Mouse (Mus musculus) heart, postnatal 0 days (tissue): ENCODE results near the gene Tnr. TPM values are rescaled to one million over a fixed set of nuclear protein-coding genes. Genes with fewer than 3 reads are reported as not detected.

Source experiments
- ATAC-seq: fragments of 200-750 bp; cut with Nextera tagmentation; 2 replicates; pipeline ENCODE4 v1.8.0; 2017; ENCODE audit warnings: low read depth, moderate number of reproducible peaks, moderate library complexity; ENCODE audit not compliant: insufficient read depth
- DNase-seq: peaks from one replicate; pipeline ENCODE4 v3.0.0-alpha.2; 2016; ENCODE audit warnings: low spot score
- H3K27ac ChIP-seq: fragments of 300-500 bp; sonication (generic); 2 replicates; pipeline ENCODE4 v1.5.1; 2014; ENCODE audit warnings: low read depth, mild to moderate bottlenecking
- H3K27me3 ChIP-seq: fragments of 300-500 bp; sonication (generic); 2 replicates; pipeline ENCODE4 v1.6.1; 2014; ENCODE audit warnings: low read length, mixed read lengths; ENCODE audit not compliant: control insufficient read depth, insufficient read depth
- H3K36me3 ChIP-seq: fragments of 300-500 bp; sonication (generic); replicated peaks from 2 replicates; pipeline ENCODE4 v1.6.1; 2014; ENCODE audit warnings: low read length, mixed read lengths; ENCODE audit not compliant: control insufficient read depth, insufficient read depth
- H3K4me1 ChIP-seq: fragments of 300-500 bp; sonication (generic); 2 replicates; pipeline ENCODE4 v1.6.1; 2014; ENCODE audit warnings: antibody characterized with exemption; ENCODE audit not compliant: control insufficient read depth, insufficient read depth
- H3K4me2 ChIP-seq: fragments of 300-500 bp; sonication (generic); 2 replicates; pipeline ENCODE4 v1.6.1; 2014; ENCODE audit warnings: low read depth, mild to moderate bottlenecking, low read length, moderate library complexity
- H3K4me3 ChIP-seq: fragments of 300-500 bp; sonication (generic); 2 replicates; pipeline ENCODE4 v1.5.1; 2014; ENCODE audit warnings: low read depth, low read length
- H3K9ac ChIP-seq: fragments of 300-500 bp; sonication (generic); replicated peaks from 2 replicates; pipeline ENCODE4 v1.6.1; 2014; ENCODE audit warnings: low read depth, low read length, mixed read lengths
- H3K9me3 ChIP-seq: fragments of 300-500 bp; sonication (generic); replicated peaks from 2 replicates; pipeline ENCODE4 v1.6.1; 2016; ENCODE audit warnings: low read length; ENCODE audit not compliant: control insufficient read depth
- CTCF ChIP-seq: IDR thresholded peaks from 2 replicates; pipeline ENCODE4 v1.5.1; 2016; ENCODE audit warnings: antibody characterized with exemption, control low read depth, low read depth
- EP300 ChIP-seq: IDR thresholded peaks from 2 replicates; pipeline ENCODE4 v1.6.1; 2016; ENCODE audit warnings: antibody characterized with exemption, low read depth
- WGBS: fragments of 180-500 bp; shearing (Covaris S2); extraction: QIAGEN DNeasy Blood & Tissue Kit; methylation state at CpG from one replicate; pipeline ENCODE4 v1.1.7; 2014; 5-methylcytosine and 5-hydroxymethylcytosine counted together
- polyA plus RNA-seq: library from polyadenylated mRNA; unstranded; fragments of >200 nt; fragmentation: Nextera tagmentation; extraction: Ambion mirVana; gene quantifications from 2 replicates; pipeline ENCODE4 v1.2.1, GENCODE M21; 2015
- total RNA-seq: library from RNA; depleted of rRNA; stranded (reverse); fragments of >200 nt; gene quantifications from 2 replicates; pipeline ENCODE4 v1.2.3, GENCODE M21; 2014; ENCODE audit warnings: low replicate concordance

Gene Tnr
- total and polyA plus RNA-seq, 2 experiments from 2014 or later: 0.04 to 0.08 TPM

- no peak overlapping the region for H3K4me2 ChIP-seq
- peaks cover 25% of the 10 kb centered on the region for H3K4me1 ChIP-seq
- 67% methylated on average over 3 of the region's 3 CpGs for WGBS
- TF ChIP-seq CTCF: no peak
- no peak for TF ChIP-seq EP300
- H3K36me3 ChIP-seq: no peaks in the 10 kb centered on the region
- no peak overlapping the region for H3K9ac ChIP-seq
- ATAC-seq: peak; percentile 33; the same call in 1 of the 2 replicates
- DNase-seq: no peak
- no peaks in the 10 kb centered on the region for H3K9me3 ChIP-seq
- H3K27ac ChIP-seq: no peak overlapping the region
- H3K27me3 ChIP-seq: no peaks in the 10 kb centered on the region
- no peak overlapping the region for H3K4me3 ChIP-seq
Measured at GRCm38 (mm10) chr1:159595729-159596128, 72.2 kb downstream of the Tnr start.

- Histone ChIP-seq H3K36me3 (no peaks in the 10 kb centered on the region), H3K4me1 (peaks cover 25% of the 10 kb centered on the region), H3K9me3 (no peaks in the 10 kb centered on the region), H3K4me2 (no peak overlapping the region), H3K27me3 (no peaks in the 10 kb centered on the region), H3K4me3 (no peak overlapping the region), H3K9ac (no peak overlapping the region), H3K27ac (no peak overlapping the region)
- no peak for ATAC-seq
- no peak for DNase-seq
- TF ChIP-seq EP300: no peak
- no peak for TF ChIP-seq CTCF
- 6% methylated on average over 2 of the region's 2 CpGs for WGBS
Measured at GRCm38 (mm10) chr1:159596640-159597039, 73.1 kb downstream of the Tnr start.

- no peaks in the 10 kb centered on the region for H3K9me3 ChIP-seq
- no peak for TF ChIP-seq EP300
- no peak for TF ChIP-seq CTCF
- H3K36me3 ChIP-seq: no peaks in the 10 kb centered on the region
- no peak overlapping the region for H3K9ac ChIP-seq
- ATAC-seq (no peak), DNase-seq (no peak)
- WGBS: 62% methylated on average over 4 of the region's 4 CpGs
- no peaks in the 10 kb centered on the region for H3K4me1 ChIP-seq
- no peak overlapping the region for H3K4me2 ChIP-seq
- H3K27ac ChIP-seq: no peak overlapping the region
- H3K4me3 ChIP-seq: no peak overlapping the region
- H3K27me3 ChIP-seq: no peaks in the 10 kb centered on the region
Measured at GRCm38 (mm10) chr1:159613561-159613960, 90.0 kb downstream of the Tnr start.

DNA sequence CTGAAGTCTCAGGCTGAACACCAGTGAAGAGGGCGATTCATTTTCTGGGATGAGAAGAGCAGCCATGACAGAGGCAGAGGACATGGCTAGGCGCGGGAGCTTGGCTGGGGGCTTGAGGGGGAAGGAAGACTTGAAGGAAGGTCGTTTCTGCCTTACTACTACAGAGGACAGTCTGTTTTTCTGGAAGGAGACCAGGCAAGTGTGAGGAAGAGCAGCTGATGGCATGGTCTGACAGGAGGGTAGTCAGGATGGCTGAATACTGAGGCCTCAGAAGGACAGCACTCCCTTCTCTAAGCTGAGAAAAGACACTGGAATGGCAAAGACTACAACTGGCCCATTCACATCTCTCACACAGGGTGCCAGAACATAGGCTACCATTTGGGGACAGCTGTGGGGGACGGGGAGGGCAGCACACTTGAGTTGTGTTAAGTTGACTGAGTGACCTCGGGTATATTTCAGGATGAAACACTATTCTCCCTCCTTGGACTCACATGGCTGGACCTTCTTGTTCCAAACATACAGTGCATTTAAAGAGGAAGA, 90.6 kb downstream of the Tnr start:
- Histone ChIP-seq H3K27me3 (no peaks in the 10 kb centered on the region), H3K36me3 (no peaks in the 10 kb centered on the region), H3K4me2 (no peak overlapping the region), H3K9ac (no peak overlapping the region), H3K9me3 (no peaks in the 10 kb centered on the region), H3K27ac (no peak overlapping the region), H3K4me1 (no peaks in the 10 kb centered on the region), H3K4me3 (no peak overlapping the region)
- TF ChIP-seq EP300 (no peak), CTCF (no peak)
- 68% methylated on average over 6 of the region's 6 CpGs for WGBS
- DNase-seq: no peak
- ATAC-seq: no peak

GRCm38 (mm10) chr1:159614644-159615431, 91.3 kb downstream of the Tnr start:
- no peak overlapping the region for H3K4me2 ChIP-seq
- H3K9ac ChIP-seq: no peak overlapping the region
- no peak for ATAC-seq
- no peak for DNase-seq
- 51% methylated on average over 16 of the region's 16 CpGs for whole genome bisulfite sequencing
- no peak overlapping the region for H3K27ac ChIP-seq
- H3K4me1 ChIP-seq: no peaks in the 10 kb centered on the region
- TF ChIP-seq CTCF (no peak), EP300 (no peak)
- no peaks in the 10 kb centered on the region for H3K27me3 ChIP-seq
- no peaks in the 10 kb centered on the region for H3K36me3 ChIP-seq
- no peak overlapping the region for H3K4me3 ChIP-seq
- no peaks in the 10 kb centered on the region for H3K9me3 ChIP-seq
